Mouse (Mus musculus) heart, postnatal 10 days (tissue): ENCODE results near the gene Ccdc36. TPM values are rescaled to one million over a fixed set of nuclear protein-coding genes. Genes with fewer than 3 reads are reported as not detected.

Experiments
- DNase-seq, 2 experiments: peaks; one replicate each; pipeline ENCODE4 v3.0.0; 2021
- intact Hi-C: fragments of 180-260 bp; cut with DNase I; formaldehyde crosslinking; loops from one replicate; pipeline ENCODE4 v1.15.1; 2025
- total RNA-seq, 2 experiments: library from RNA; stranded (reverse); gene quantifications; 2 replicates each; pipeline ENCODE4 v1.2.3; 2021

Gene Ccdc36
- total RNA-seq, 2 experiments from 2014 or later = not detected

DNA sequence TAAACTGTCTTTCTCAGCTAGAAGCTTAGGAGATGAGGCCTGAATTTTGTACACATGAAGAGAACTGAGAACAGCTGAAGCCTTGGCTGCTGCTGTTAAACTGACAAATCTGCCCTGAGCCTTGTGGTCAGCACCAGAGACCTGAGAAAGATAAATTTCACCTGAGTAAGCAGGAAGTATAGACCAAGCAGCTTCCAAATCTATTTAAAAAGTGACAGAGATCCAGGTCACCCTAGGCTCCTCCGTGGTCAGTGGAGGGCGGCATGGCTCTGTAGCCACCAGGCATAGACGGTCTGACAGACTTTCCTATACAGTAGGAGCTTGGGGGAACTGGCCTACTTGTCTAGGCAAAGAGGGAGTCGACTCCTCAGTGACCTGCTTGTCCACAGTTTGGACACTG, 41.5 kb downstream of the Ccdc36 start:
- no peak for DNase-seq
- intact Hi-C loops = no loop called here

DNA sequence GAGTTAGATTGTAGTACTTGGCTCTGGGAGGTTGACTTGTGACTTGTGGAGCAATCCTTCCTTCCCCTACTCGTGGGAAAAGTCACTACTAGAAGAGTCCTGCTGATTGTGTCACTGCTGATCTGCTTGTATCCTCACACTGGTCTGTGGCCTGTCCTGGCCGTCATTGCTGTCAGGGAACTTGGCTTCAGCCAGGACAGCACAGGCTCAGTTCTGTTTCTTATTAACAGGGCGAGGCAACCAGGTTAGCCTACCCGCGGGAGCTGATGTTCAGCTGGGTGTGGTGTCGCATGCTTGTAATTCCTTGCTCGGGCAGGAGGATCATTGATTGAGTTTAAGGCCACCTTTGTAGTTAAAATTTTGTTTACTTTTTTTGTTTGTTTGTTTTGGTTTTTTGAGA, 43.3 kb downstream of the Ccdc36 start:
- no peak for DNase-seq
- intact Hi-C loops = no loop called here

DNA sequence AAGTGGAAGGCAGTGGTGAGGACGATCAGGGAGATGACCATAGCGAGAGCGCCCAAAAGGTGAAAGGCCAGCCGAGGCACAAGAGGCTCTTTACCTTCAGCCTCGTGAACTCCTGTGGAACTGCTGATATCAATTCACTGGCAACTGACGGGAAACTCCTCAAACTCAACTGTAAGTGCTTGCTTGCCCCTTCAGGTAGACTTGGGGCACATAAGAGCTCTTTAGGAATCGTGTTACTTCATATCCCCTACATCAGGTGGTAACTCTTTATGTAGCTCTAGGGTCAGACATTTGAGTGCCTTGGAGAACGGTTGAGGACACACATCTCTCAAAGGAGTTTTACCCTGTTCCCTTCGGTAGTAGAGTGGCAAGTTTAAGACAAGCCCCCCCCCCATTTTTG, 46.9 kb downstream of the Ccdc36 start:
- intact Hi-C loops = loop anchor here (5.0 kb wide), 1 partner anchor 71 kb away; no protein-coding TSS in a partner anchor

DNA sequence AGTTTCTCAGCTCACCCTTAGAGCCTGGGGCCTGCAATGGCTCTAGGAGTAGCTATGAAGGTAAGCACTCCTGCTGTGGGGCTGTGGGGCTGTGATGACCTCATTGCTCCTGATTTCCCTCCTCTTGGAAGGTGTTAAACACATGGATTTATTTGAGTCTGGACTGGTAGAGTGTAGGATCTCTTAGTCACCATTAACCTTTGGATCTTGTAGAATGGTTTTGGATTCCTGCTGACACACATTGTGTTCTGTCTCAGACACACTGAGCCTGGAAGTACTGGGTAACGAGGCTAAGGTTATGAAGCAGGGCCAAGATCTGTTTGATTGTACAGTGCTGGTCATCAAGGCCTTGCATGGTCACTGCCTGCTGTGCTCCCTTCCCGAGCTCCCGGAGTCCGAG, 49.0 kb downstream of the Ccdc36 start:
- intact Hi-C loops = no loop called here

More for the DNA sequence above, 46.9 kb downstream of the Ccdc36 start:
- DNase-seq = no peak

GRCm38 (mm10) chr9:108378736-108379135, 49.5 kb downstream of the Ccdc36 start:
- no peak for DNase-seq

More for the DNA sequence above, 49.0 kb downstream of the Ccdc36 start:
- no peak for DNase-seq

DNA sequence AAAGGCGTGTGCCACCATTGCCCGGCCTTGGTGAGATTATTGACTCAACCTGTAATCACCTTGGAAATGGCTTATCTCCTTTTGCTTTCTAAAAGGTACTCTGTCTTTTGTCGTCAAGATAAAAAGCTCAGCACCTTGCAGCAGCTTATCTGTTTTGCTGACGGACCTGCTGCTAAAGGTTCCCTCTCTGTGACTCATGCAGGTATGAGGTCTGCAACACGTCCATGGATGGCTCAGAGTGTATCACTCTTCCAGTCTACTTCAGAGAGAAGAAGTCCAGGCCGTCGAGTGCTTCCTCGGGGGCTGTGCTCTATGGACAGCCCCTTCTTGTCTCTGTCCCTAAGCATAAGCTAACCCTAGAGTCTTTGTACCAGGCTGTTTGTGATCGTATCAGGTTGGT, 50.0 kb downstream of the Ccdc36 start:
- intact Hi-C loops = no loop called here

More at GRCm38 (mm10) chr9:108378736-108379135, 49.5 kb downstream of the Ccdc36 start:
- intact Hi-C loops = no loop called here

More for the DNA sequence above, 50.0 kb downstream of the Ccdc36 start:
- DNase-seq = no peak

Other genes starting within 250 kb of the Ccdc36 start
- under 1 TPM; 0.05 to 0.07 TPM for gene Bsn, start 238.1 kb downstream of the Ccdc36 start, total RNA-seq
- 100 to 1,000 TPM; 369 to 394 TPM for gene Dag1, start 164.5 kb downstream of the Ccdc36 start, total RNA-seq
- gene Nicn1, start 138.1 kb downstream of the Ccdc36 start, total RNA-seq = 10 to 100 TPM; 20.5 to 21.8 TPM
- gene Amt, start 131.6 kb downstream of the Ccdc36 start, total RNA-seq = 1 to 10 TPM; 5.2 to 6.9 TPM
- gene Rhoa, start 122.4 kb downstream of the Ccdc36 start, total RNA-seq = 100 to 1,000 TPM; 328 to 329 TPM
- 10 to 100 TPM; 24.4 to 30.0 TPM for gene Tcta, start 122.3 kb downstream of the Ccdc36 start, total RNA-seq
- 100 to 1,000 TPM; 152 to 166 TPM for gene Gpx1, start 89.6 kb downstream of the Ccdc36 start, total RNA-seq
- gene Usp4, start 80.6 kb downstream of the Ccdc36 start, total RNA-seq = 10 to 100 TPM; 94.3 to 95.7 TPM
- under 1 TPM; 0.31 to 0.74 TPM for gene 1700102P08Rik, start 35.7 kb downstream of the Ccdc36 start, total RNA-seq
- not detected for gene BC048562, start 8.0 kb upstream of the Ccdc36 start, total RNA-seq
- gene Ccdc71, start 32.0 kb upstream of the Ccdc36 start, total RNA-seq = 10 to 100 TPM; 27.7 to 31.3 TPM
- gene Klhdc8b, start 33.1 kb upstream of the Ccdc36 start, total RNA-seq = 10 to 100 TPM; 29.2 to 33.4 TPM
- gene Lamb2, start 51.3 kb upstream of the Ccdc36 start, total RNA-seq = 100 to 1,000 TPM; 284 to 331 TPM
- 100 to 1,000 TPM in 1 of 2 experiments, 10 to 100 TPM in 1; 98.4 to 103 TPM for gene Usp19, start 62.1 kb upstream of the Ccdc36 start, total RNA-seq
- gene Qars, start 79.2 kb upstream of the Ccdc36 start, total RNA-seq = 10 to 100 TPM; 84.4 to 86.3 TPM
- gene Qrich1, start 88.3 kb upstream of the Ccdc36 start, total RNA-seq = 10 to 100 TPM; 83.5 to 89.6 TPM
- 10 to 100 TPM; 62.3 to 70.0 TPM for gene Impdh2, start 131.8 kb upstream of the Ccdc36 start, total RNA-seq
- gene Ndufaf3, start 138.9 kb upstream of the Ccdc36 start, total RNA-seq = 10 to 100 TPM; 54.5 to 58.6 TPM
- 10 to 100 TPM; 21.0 TPM for gene Dalrd3, start 141.4 kb upstream of the Ccdc36 start, total RNA-seq
- gene Wdr6, start 150.3 kb upstream of the Ccdc36 start, total RNA-seq = 10 to 100 TPM; 30.2 to 36.4 TPM
- gene P4htm, start 169.2 kb upstream of the Ccdc36 start, total RNA-seq = 10 to 100 TPM; 12.7 to 15.1 TPM
- 10 to 100 TPM; 55.2 to 56.4 TPM for gene Arih2, start 220.9 kb upstream of the Ccdc36 start, total RNA-seq
- 100 to 1,000 TPM; 249 to 251 TPM for gene Slc25a20, start 233.6 kb upstream of the Ccdc36 start, total RNA-seq